ENCODE assay signal across 11 mouse cellular contexts in genomic region chr15:97748309-97748708, GRCm38 (mm10). TPM values are rescaled to one million over a fixed set of nuclear protein-coding genes. Genes with fewer than 3 reads are reported as not detected.
DNase-seq lines count a peak whose midpoint lies in the region; ATAC-seq lines count a peak whose summit lies in the region.
"Had no signal": no experiment of that assay in that cellular context is flagged by ENCODE, and none has a peak within 500 bp of the region (broad histone marks: within the 10 kb centered on the region; RNA-seq: fewer than 3 reads in every experiment).

No protein-coding gene starts in this region.

- ATAC-seq in heart, embryonic 12.5 days (ENCODE audit: insufficient number of reproducible peaks, low FRiP score), result peak; percentile 19; the same call in 1 of the 2 replicates
- peak; percentile 38; the same call in 1 of the 2 replicates for ATAC-seq in midbrain, embryonic 12.5 days (ENCODE audit: low FRiP score, low read depth)
- no peak for ATAC-seq in midbrain, embryonic 15.5 days (replicated peaks)
- ATAC-seq in megakaryocyte progenitor cell, adult 5-6 weeks (replicated peaks; ENCODE audit: poor library complexity), result peak; percentile 50
- ATAC-seq: Patski had no signal

- H3K4me3 ChIP-seq in heart, embryonic 12.5 days, result no peak overlapping the region
- no peak overlapping the region for H3K4me3 ChIP-seq in midbrain, embryonic 12.5 days
- H3K4me3 ChIP-seq in midbrain, embryonic 15.5 days, result no peak overlapping the region
- H3K4me3 ChIP-seq: limb, embryonic 15.5 days had no signal

- H3K27me3 ChIP-seq in heart, embryonic 12.5 days (replicated peaks), result no peaks in the 10 kb centered on the region
- H3K27me3 ChIP-seq in midbrain, embryonic 12.5 days, result peaks cover 15% of the 10 kb centered on the region
- 0 out of 2 replicates have a peak, but pooled peaks cover 5% of the 10 kb centered on the region for H3K27me3 ChIP-seq in midbrain, embryonic 15.5 days (replicated peaks)
- H3K27me3 ChIP-seq: limb, embryonic 15.5 days; Patski had no signal

- no peak for DNase-seq in heart, adult 11 months
- no peak for DNase-seq in embryo, embryonic 9.5 days (ENCODE audit: extremely low spot score)
- DNase-seq in left cerebral cortex, postnatal 10 days (ENCODE audit: extremely low spot score in 1 of 2, low spot score in 2 of 2), result no peak
- DNase-seq: cerebellum, adult 2 months; kidney, adult 8-10 months had no signal

- peaks cover 73% of the 10 kb centered on the region for H3K4me1 ChIP-seq in heart, embryonic 12.5 days (replicated peaks)
- H3K4me1 ChIP-seq in midbrain, embryonic 12.5 days, result peaks cover 23% of the 10 kb centered on the region
- H3K4me1 ChIP-seq in midbrain, embryonic 15.5 days, result peaks cover 15% of the 10 kb centered on the region; the same call in 1 of the 2 replicates

- peak overlapping the region; percentile 60 for H3K27ac ChIP-seq in heart, embryonic 12.5 days (ENCODE audit: poor library complexity, severe bottlenecking)
- H3K27ac ChIP-seq in midbrain, embryonic 12.5 days (replicated peaks), result no peak overlapping the region
- H3K27ac ChIP-seq in midbrain, embryonic 15.5 days, result no peak overlapping the region
- H3K27ac ChIP-seq: limb, embryonic 15.5 days had no signal

- H3K9me3 ChIP-seq in heart, embryonic 12.5 days (replicated peaks), result no peaks in the 10 kb centered on the region
- no peaks in the 10 kb centered on the region for H3K9me3 ChIP-seq in midbrain, embryonic 12.5 days
- no peaks in the 10 kb centered on the region for H3K9me3 ChIP-seq in midbrain, embryonic 15.5 days
- H3K9me3 ChIP-seq: limb, embryonic 15.5 days had no signal

- 22% methylated on average over 10 of the region's 10 CpGs for WGBS in heart, embryonic 12.5 days
- 35% methylated on average over 10 of the region's 10 CpGs for WGBS in midbrain, embryonic 12.5 days
- WGBS in midbrain, embryonic 15.5 days, result 25% methylated on average over 10 of the region's 10 CpGs

- H3K4me2 ChIP-seq in heart, embryonic 12.5 days, result peak overlapping the region; percentile 41
- no peak overlapping the region for H3K4me2 ChIP-seq in midbrain, embryonic 12.5 days (replicated peaks)
- no peak overlapping the region for H3K4me2 ChIP-seq in midbrain, embryonic 15.5 days
- H3K4me2 ChIP-seq: limb, embryonic 15.5 days had no signal

- intact Hi-C loops in left cerebral cortex, postnatal 10 days (cut with DNase I), result no loop called here

- H3K9ac ChIP-seq in heart, embryonic 12.5 days, result peak overlapping the region; percentile 11; the same call in 1 of the 2 replicates
- no peak overlapping the region for H3K9ac ChIP-seq in midbrain, embryonic 12.5 days (replicated peaks)
- no peak overlapping the region for H3K9ac ChIP-seq in midbrain, embryonic 15.5 days
- H3K9ac ChIP-seq: limb, embryonic 15.5 days had no signal

- H3K36me3 ChIP-seq in heart, embryonic 12.5 days, result peaks cover 40% of the 10 kb centered on the region
- H3K36me3 ChIP-seq in midbrain, embryonic 12.5 days, result no peaks in the 10 kb centered on the region
- no peaks in the 10 kb centered on the region for H3K36me3 ChIP-seq in midbrain, embryonic 15.5 days (replicated peaks)

RNA-seq across cellular contexts. Expression of gene Endou, which starts 17.2 kb away (rescaled TPM):
- 0.14 and 0.15 TPM in 2 replicates for polyA plus RNA-seq in heart, embryonic 12.5 days (2016; fragmentation: Nextera tagmentation; extraction: Ambion mirVana)
- 0.16 and 0.20 TPM in 2 replicates for polyA plus RNA-seq in midbrain, embryonic 12.5 days (2016; fragmentation: Nextera tagmentation; extraction: Ambion mirVana)
- polyA plus RNA-seq in midbrain, embryonic 15.5 days (2015; fragmentation: Nextera tagmentation; extraction: Ambion mirVana), result 0.17 and 0.27 TPM in 2 replicates
- 0.46 and 0.86 TPM in 2 replicates for total RNA-seq in megakaryocyte progenitor cell, adult 5-6 weeks (2015)
- 1.7 and 2.3 TPM in 2 replicates for total RNA-seq in megakaryocyte progenitor cell, adult 5-6 weeks (2017)
- total RNA-seq in left cerebral cortex, postnatal 10 days (2021), result under 1 TPM; 0.20 to 0.54 TPM

RNA-seq across cellular contexts. Expression of gene Rapgef3, which starts 19.5 kb away (rescaled TPM):
- polyA plus RNA-seq in heart, embryonic 12.5 days (2016; fragmentation: Nextera tagmentation; extraction: Ambion mirVana), result 22.0 and 22.9 TPM in 2 replicates
- polyA plus RNA-seq in midbrain, embryonic 12.5 days (2016; fragmentation: Nextera tagmentation; extraction: Ambion mirVana), result 8.0 and 8.6 TPM in 2 replicates
- polyA plus RNA-seq in midbrain, embryonic 15.5 days (2015; fragmentation: Nextera tagmentation; extraction: Ambion mirVana), result 15.4 and 16.8 TPM in 2 replicates
- 4.0 and 4.5 TPM in 2 replicates for total RNA-seq in megakaryocyte progenitor cell, adult 5-6 weeks (2015)
- total RNA-seq in megakaryocyte progenitor cell, adult 5-6 weeks (2017), result 11.7 and 12.0 TPM in 2 replicates
- total RNA-seq in left cerebral cortex, postnatal 10 days (2021), result 10 to 100 TPM; 22.6 to 24.5 TPM

RNA-seq across cellular contexts. Expression of gene Slc48a1, which starts 30.0 kb away (rescaled TPM):
- 52.9 and 55.0 TPM in 2 replicates for polyA plus RNA-seq in heart, embryonic 12.5 days (2016; fragmentation: Nextera tagmentation; extraction: Ambion mirVana)
- 37.8 and 42.0 TPM in 2 replicates for polyA plus RNA-seq in midbrain, embryonic 12.5 days (2016; fragmentation: Nextera tagmentation; extraction: Ambion mirVana)
- polyA plus RNA-seq in midbrain, embryonic 15.5 days (2015; fragmentation: Nextera tagmentation; extraction: Ambion mirVana), result 85.7 and 90.1 TPM in 2 replicates
- total RNA-seq in megakaryocyte progenitor cell, adult 5-6 weeks (2015), result 83.0 and 94.4 TPM in 2 replicates
- total RNA-seq in megakaryocyte progenitor cell, adult 5-6 weeks (2017), result 62.7 and 70.0 TPM in 2 replicates
- 100 to 1,000 TPM; 122 to 127 TPM for total RNA-seq in left cerebral cortex, postnatal 10 days (2021)

RNA-seq across cellular contexts. Expression of gene Rpap3, which starts 42.7 kb away (rescaled TPM):
- 21.5 and 23.7 TPM in 2 replicates for polyA plus RNA-seq in heart, embryonic 12.5 days (2016; fragmentation: Nextera tagmentation; extraction: Ambion mirVana)
- 40.2 and 40.9 TPM in 2 replicates for polyA plus RNA-seq in midbrain, embryonic 12.5 days (2016; fragmentation: Nextera tagmentation; extraction: Ambion mirVana)
- 31.1 and 33.7 TPM in 2 replicates for polyA plus RNA-seq in midbrain, embryonic 15.5 days (2015; fragmentation: Nextera tagmentation; extraction: Ambion mirVana)
- total RNA-seq in megakaryocyte progenitor cell, adult 5-6 weeks (2015), result 20.7 and 21.9 TPM in 2 replicates
- total RNA-seq in megakaryocyte progenitor cell, adult 5-6 weeks (2017), result 36.0 and 46.6 TPM in 2 replicates
- 10 to 100 TPM; 27.9 to 31.9 TPM for total RNA-seq in left cerebral cortex, postnatal 10 days (2021)
